Mouse (Mus musculus) CD8-positive naive resting alpha-beta T cell, adult 2 months (primary cell): ENCODE results near the gene Flot1.
"Not testable (repeated sequence)": the region's sequence is repeated elsewhere in the genome, so short reads cannot be mapped to it uniquely, and the experiment has no call there.

ENCODE experiments used
- DNase-seq, 2 experiments: peaks; one replicate each; pipeline ENCODE4 v3.0.0; 2022; ENCODE audit warnings: low read depth in 2 of 2, low spot score in 2 of 2

Gene Flot1

DNA sequence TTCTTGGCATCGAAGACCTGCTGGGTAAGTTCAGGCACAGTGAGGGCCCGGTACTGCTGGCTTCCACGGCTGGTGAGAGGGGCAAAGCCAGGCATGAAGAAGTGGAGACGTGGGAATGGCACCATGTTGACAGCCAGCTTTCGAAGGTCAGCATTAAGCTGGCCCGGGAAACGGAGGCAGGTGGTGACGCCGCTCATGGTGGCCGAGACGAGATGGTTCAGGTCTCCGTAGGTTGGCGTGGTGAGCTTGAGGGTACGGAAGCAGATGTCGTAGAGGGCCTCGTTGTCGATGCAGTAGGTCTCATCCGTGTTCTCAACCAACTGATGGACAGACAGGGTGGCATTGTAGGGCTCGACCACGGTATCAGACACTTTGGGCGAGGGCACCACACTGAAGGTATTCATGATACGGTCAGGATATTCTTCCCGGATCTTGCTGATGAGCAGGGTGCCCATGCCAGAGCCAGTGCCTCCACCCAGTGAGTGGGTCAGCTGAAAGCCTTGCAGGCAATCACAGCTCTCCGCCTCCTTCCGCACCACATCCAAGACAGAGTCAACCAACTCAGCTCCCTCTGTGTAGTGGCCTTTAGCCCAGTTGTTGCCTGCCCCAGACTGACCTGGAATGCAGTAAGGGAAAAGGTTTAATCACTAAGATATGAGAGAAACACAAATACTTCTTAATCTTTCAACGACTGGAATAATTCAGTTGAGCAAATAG is 12.6 kb downstream of the Flot1 start:
- no peak for DNase-seq

DNA sequence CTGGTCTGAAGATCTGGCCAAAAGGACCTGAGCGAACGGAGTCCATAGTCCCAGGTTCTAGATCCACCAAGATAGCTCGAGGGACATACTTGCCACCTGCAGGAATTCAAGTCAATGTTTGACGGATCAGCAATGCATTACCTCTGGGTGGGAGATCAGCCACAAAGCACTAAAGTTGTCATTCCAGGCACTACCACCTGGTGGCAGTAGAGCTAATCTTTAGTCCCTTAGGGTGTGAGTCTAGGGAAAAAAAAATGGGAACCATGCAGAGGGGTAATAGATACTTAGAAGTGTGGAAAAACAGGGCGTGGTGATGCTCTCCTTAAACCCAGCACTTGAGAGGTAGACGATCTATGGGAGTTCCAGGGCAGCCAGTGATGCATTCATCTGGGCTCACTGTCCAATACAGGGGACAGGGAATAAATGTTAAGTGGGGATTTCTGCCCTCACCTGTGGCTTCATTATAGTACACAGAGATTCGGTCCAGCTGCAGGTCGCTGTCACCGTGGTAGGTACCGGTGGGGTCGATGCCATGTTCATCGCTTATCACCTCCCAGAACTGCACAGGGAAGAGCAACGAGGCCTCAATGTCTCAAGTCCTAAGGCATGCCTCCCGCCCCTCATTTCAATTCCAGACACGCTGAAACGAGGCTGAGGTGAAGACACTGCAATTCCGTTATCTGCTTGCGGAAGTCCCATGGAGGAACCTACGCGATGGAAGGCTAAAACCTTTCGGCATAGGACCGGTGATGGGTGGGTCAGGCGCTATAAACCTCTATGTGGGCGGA is 13.3 kb downstream of the Flot1 start:
- DNase-seq = peak; percentile 75 to 85

DNA sequence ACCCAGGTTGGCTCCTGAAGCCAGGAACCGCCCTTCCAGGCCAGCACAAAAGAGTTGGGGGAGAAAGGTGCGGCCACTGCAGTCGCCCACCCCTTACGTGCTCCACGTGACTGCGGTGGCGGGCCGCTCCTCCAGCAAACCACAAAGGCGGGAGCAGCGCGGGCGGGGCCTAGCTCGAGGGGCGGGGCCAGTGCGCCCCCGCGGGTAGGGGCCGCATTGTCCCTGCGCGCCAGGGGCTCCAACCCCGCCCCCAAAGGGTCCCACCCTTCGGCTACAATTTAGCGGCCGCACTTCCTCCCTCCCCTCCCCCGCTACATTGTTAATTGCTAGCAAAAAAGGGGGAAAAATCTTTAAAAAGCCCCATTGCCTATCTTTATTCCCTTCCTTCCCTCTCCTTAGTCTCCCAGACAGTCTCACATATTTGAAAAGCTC is 14.0 kb downstream of the Flot1 start:
- DNase-seq = peak; percentile 47 to 63

DNA sequence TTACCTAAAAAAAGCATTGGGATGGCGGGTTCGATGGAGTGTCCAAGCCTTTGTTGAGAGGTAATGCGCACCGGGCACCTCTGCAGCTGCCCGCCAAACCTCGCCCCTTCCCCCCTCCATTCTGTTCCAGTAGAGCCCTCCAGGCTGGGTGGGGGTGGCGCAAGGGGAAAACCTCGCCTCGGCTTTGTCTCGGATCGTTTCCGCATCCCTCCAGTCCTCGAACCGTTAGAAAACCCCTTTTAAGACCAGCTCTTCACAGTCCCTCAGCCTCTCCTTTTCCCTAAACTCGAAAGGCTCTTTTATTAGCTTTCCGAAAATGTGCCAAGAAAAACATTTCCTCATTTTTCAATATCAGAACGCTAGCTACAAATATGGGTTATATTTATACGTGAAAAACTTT is 14.5 kb downstream of the Flot1 start:
- no peak for DNase-seq

DNA sequence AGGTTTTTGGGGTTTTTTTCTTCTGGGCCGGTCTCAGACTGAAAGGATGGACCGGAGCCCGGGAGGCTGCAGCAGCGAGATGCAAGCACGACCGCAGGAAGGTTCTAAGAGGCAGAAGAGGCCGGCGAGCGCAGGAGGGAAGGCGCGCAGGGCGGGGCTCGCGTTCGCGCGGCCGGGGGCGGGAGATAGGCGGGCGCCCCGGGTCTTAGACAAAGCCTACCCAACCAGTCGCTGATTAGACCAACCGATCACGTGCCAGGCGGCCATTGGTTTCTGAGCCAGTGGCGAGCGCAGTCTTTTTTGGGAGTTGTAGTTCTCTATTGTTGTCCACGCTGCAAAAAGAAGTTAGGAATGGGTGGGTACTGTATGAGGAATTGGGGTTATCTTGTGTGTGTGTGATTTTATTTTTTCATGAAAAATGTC is 15.1 kb downstream of the Flot1 start, which contains the start of gene Tubb5:
Tubb5 (minus strand) TSS at position 185 of the 423 bp plus-strand sequence.
- peak; percentile 79 to 83 for DNase-seq

DNA sequence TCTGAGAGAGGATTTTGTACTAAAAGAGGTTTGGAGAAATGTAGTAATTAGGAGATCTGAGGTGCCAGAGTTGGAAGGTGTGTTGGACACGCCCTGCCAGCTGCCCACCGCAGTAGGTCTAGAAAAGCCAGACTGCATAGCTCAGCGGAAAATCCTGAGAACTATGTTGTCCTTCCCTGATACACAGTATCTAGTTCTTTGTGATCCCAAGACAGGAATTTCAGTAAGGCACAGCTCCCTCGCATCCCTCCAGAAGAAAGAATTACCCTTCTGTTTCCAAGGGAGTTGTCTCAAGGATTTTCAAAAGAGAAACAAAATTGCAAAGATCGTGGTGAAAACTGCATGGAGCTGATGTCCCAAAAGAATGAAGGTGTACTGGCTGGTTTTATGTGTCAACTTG is 15.5 kb downstream of the Flot1 start:
- DNase-seq = no peak

DNA sequence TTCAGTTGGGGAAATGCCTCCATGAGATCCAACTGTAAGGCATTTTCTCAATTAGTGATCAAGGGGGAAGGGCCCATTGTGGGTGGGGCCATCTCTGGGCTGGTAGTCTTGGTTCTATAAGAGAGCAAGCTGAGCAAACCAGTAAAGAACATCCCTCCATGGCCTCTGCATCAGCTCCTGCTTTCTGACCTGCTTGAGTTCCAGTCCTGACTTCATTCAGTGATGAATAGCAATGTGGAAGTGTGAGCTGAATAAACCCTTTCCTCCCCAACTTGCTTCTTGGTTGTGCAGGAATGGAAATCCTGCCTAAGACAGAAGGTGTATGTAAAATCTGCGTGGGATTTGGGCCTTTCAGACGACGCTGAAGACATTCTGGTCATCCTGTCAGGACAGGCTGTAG is 16.0 kb downstream of the Flot1 start:
- DNase-seq = not testable (repeated sequence)

DNA sequence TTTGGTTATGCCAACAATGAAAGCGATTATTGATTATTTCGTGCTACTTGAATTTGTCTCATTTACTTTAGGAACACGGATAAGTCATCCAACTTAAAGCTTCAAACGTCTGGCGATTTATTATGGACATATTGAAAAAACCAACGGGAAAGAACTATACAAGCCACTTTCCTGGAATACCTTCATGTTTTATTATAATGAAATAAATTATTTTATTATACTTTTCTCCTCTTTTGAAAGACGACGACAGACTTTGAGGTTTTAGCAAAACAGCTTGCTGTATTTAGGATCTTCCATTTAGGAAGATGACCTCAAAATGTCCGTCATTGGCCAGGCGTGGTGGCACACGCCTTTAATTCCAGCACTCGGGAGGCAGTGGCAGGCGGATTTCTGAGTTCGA is 17.5 kb downstream of the Flot1 start:
- DNase-seq = no peak

DNA sequence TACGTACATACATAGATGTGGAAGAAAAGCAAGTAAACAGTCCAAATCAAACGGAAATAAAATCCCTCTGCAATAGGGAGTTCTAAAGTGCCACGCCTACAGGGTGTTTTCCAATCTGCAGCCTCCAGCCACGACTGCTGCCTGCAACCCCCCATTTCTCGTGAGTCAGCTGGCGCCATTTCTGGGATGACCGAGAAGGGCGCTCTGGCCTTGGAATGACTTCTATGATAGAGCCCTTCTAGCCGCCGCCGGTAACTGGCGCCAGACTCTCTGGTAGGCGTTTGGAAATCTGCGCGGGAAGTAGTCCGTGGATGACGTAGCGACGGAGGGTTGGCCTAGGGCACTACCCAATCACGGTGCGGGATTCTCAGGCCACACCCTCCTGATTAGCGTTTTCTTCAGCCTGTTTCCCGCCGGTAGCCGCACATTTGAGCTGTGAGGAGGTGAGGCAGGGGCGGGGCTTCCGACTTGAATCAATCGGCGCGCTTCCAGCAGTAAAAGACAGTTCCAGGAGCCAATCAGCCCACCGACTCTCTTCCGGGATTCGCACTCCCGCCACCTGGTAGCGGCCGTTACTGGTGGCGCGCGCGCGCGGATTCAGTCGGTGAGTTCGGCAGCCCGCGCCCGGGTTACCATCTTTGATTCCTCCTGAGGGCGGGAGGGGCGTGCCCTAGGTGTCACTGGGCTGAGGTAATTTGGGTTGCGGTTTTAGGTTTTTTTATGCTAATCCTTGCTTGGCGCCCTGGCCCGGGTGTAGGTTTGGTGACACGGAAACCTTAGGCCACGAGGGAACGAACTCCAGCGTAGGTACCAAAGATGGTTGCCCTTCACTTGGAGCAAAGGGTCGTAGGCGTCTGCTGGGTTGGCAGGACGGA is 18.3 kb downstream of the Flot1 start, which contains the start of gene Mdc1:
Mdc1 (plus strand) TSS at position 440 of the 875 bp plus-strand sequence.
- DNase-seq = peak; percentile 98

DNA sequence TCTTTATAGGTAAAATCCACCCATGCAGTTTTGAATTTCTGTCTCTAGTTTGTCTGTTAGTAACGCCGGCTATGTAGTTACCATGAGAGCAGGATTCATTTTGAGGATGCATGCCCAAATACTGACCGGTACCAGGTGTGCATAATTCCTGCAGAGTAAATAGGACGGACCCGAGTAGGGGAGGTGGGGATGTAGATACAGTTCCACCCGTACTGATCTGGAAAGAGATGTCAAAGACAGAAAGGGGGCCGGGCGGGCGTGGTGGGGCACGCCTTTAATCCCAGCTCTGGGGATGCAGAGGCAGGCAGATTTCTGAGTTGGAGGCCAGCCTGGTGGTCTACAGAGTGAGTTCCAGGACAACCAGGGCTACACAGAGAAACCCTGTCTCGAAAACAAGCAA is 19.0 kb downstream of the Flot1 start:
- no peak for DNase-seq

DNA sequence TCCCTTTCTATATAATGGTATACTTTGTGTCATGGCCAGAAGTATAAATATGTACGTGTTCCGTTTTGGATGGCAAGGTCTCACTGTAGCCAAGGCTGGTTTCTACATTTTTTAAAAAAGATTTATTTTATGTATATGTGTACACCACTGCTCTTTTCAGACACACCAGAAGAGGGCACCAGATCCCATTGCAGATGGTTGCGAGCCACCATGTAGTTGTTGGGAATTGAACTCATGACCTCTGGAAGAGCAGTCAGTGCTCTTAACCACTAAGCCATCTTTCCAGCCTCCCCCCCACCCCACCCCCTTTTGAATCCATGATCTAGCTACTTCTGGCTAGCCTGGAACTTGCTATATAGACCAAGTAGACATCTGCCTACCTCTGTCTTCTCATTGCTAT is 20.5 kb downstream of the Flot1 start:
- DNase-seq = no peak

DNA sequence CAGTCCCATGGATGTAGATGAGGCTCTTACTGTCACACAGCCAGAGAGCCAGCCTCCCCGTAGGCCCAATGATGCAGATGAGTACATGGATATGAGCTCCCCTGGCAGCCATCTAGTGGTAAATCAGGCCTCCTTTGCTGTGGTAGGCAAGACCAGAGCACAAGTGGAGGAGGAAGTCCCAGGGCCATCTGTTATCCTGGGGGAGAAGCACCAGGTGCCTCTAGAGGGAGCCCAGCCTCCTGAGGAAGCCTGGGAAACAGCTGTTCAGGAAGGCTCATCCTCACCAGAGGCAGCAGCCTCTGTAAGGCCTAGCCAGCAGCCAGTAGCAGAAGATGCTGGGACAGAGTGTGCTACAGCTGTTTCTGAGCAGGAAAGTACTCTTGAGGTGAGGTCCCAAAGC is 25.1 kb downstream of the Flot1 start:
- DNase-seq = no peak

DNA sequence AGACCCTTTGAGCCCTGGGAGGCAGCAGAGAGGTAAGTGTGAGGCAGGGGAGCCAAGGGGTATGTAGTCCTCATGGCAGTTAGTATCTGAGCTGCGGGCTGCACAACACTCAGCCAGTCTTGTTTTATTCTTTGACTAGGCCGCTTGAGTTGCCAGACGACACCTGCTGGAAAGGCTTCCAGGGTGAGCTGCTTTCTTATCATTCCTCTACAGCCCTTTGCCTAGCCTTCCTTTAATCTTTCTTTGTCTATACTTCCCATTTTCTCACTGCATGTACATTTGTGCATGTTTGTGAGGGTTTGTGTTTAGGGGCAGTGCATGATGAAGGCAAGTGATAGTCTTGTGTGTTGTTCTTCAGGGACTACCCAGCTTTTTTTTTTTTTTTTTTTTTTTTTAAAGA is 27.9 kb downstream of the Flot1 start:
- DNase-seq = no peak

DNA sequence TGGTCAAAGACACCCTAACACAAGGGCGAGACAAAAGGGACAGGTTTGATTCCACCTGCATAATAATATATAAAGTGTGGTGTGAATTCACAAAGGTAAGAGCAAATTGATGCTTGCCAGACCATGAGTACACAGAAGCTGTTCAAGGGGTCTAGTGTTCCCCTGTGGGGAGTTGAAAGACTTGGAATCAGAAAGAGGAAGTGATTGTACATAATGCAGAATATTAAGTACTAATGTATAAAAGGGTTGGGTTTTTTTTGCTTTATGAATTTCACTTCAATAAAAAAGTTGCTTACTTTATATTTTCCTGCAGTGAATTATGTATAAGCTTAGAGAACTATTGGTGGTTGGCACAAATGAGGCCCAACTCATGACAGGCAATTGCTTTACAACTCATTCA is 36.3 kb downstream of the Flot1 start:
- DNase-seq = no peak

DNA sequence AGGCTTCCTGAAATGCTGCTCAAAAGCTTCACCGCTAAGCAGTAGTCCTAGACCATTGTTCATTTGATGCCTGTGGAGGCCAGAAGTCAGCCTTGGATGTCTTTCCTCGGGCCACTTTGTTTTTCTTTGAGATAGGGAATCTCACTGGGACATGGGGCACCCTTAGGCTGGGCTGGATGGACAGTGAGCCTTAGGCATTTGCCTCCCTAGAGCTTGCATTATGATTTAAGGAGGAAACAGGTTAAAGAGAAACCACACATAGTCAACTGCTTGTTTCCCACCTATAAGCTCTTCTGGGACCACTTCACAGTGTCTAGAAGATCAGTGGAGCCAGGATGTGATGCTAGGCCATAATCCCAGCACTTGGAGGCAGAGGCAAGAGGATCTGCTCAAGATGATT is 36.8 kb downstream of the Flot1 start:
- no peak for DNase-seq

DNA sequence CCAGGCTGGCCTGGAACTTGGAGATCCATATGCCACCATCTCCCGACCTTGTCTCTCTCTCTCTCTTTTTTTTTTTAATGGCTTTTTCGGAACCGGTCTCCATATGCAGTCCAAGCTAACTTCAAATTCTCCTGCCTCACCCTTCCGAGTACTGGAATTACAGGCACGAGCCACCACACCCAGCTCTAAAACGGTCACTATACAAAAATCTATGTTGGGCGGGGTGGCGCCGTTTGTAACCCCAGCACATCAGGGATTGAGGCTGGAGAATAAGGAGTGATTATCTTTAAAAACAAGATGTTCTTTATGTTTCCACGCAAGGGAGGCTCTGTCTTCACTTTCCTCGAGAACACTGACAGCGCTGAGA is 37.8 kb downstream of the Flot1 start:
- no peak for DNase-seq

DNA sequence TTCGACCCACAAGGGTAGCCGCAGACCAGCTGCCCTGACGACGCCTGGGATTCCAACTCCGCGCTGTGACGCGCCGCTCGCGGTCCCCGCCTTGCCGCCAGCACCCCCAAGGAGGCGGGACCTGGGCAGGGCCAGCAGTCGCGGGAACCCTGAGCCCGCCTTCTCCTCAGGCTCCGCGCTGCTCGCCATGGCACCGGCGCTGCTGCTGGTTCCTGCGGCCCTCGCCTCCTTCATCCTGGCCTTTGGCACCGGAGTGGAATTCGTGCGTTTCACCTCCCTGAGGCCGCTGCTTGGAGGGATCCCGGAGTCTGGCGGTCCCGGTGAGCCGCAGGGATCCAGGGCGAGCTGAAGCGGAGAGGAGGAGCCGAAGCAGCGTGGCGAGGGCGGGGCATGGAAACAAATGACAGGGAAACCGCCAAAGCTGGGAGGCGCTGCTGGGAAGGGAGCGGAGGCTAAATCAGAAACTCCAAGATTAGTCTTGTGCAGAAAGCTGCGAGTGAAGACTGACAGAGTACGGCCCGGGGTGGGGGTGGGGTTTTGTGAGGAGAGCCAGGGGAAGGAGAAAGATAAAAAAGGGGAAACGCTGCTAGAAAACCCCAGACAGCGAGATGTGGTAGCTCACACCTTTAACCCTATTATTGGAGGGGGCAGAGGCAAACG is 38.3 kb downstream of the Flot1 start, which contains the start of gene Nrm:
Nrm (plus strand) TSS at position 121 of the 660 bp plus-strand sequence.
- peak; percentile 79 to 85 for DNase-seq

DNA sequence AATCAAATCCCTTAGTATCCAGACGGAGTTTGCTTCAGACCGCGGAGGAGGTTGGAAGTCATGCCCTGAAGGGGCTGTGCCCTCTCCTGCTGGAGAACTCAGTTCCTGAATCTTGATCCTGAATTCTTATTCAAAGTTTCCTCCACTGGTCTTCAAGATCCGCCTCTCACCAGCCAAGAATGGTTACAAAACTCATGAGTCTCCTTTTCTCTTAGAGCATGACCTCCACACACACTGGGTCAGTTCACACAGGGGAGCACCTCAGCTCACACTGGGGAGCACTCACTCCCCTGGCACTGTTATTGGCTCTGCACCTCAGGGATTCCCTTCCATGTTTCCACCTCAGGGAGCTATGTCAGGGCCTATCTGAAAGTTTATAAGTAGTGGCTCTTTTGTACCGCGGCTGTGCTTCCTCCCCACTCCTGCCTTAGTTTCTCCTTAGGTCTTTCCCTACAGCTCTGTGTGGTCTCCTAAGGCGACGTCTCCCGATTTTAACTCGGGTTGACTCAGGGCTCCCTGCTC is 41.9 kb downstream of the Flot1 start:
- no peak for DNase-seq

DNA sequence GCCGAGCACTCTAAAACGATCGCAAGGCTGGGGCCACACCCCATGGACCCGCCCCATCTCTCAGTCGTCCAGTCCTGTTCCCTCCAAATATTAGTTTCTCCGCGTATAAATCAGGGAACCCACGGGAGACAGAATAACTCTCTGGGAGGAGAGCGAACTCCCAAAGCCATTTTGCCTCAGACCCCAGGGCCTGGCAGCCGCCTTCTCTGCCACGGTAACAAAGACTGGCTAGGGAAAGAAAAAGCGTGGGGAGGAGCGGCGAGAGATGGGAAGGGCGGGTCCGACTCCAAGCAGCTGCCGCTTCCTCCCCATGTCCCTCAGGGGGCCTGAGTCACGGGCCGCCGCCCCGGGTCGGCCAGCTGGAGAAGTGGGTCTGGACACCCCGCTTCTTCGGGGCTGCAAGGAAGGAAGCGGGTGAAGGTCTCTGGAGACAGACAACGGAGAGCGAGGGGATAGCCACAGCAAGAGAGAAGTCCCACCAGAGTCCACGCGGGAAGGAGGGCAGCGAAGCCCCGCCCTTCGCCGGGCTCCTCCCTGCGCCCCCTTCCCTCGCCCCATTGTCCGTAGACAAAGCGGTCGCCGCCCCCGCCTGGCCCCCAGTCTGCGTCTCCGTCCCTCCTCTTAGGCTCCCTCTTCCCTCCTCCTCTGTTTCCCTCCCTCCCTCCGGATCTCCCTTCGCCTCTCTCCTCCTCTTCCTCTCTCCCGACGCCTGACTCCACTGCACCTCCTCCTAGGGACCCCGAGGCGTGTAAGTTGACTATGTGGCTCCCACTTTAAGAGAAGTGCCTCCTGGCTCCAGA is 42.7 kb downstream of the Flot1 start, which contains the start of gene Ppp1r18:
Ppp1r18 (plus strand) TSS at position 113 of the 800 bp plus-strand sequence.
- no peak for DNase-seq
